Mouse (Mus musculus): Measurements from ENCODE around the gene Hectd4. TPM values are rescaled to one million over a fixed set of nuclear protein-coding genes. Genes with fewer than 3 reads are reported as not detected.
A peak's percentile ranks its signal among the peaks of the same experiment; 100 is the strongest.
"Not testable (repeated sequence)": the region's sequence is repeated elsewhere in the genome, so short reads cannot be mapped to it uniquely, and the experiment has no call there.

Hectd4 gene
- 11.8 and 13.2 TPM in 2 replicates for polyA plus RNA-seq (2012; rRNA removed)

GRCm38 (mm10) chr5:121219980-121220731 is at the start of gene Hectd4:
Gene Hectd4 (plus strand): TSS chr5:121220219.
- peak; percentile 94 for DNase-seq (ENCODE audit: low spot score)

GRCm38 (mm10) chr5:121172835-121173234 is 47.2 kb upstream of the Hectd4 start:
- no peak for DNase-seq (ENCODE audit: low spot score)

GRCm38 (mm10) chr5:121179077-121179857 is 40.8 kb upstream of the Hectd4 start:
- no peak for DNase-seq (ENCODE audit: low spot score)

GRCm38 (mm10) chr5:121183269-121183668 is 36.8 kb upstream of the Hectd4 start:
- no peak for DNase-seq (ENCODE audit: low spot score)

- DNase-seq (ENCODE audit: low spot score) = no peak
Measured at GRCm38 (mm10) chr5:121184375-121184774, 35.6 kb upstream of the Hectd4 start.

- no peak for DNase-seq (ENCODE audit: low spot score)
Measured at GRCm38 (mm10) chr5:121184945-121185551, 35.0 kb upstream of the Hectd4 start.

GRCm38 (mm10) chr5:121187580-121188001 is 32.4 kb upstream of the Hectd4 start:
- no peak for DNase-seq (ENCODE audit: low spot score)

- DNase-seq (ENCODE audit: low spot score) = no peak
Measured at GRCm38 (mm10) chr5:121188265-121188664, 31.8 kb upstream of the Hectd4 start.

GRCm38 (mm10) chr5:121189182-121189581 is 30.8 kb upstream of the Hectd4 start:
- DNase-seq (ENCODE audit: low spot score) = no peak

- DNase-seq (ENCODE audit: low spot score) = no peak
Measured at GRCm38 (mm10) chr5:121190210-121190835, 29.7 kb upstream of the Hectd4 start.

- peak; percentile 79 for DNase-seq (ENCODE audit: low spot score)
Measured at GRCm38 (mm10) chr5:121190836-121191583, 29.0 kb upstream of the Hectd4 start, which contains the start of gene Ptpn11. Gene Ptpn11 (minus strand): TSS chr5:121191397.

- DNase-seq (ENCODE audit: low spot score) = no peak
Measured at GRCm38 (mm10) chr5:121191584-121191906, 28.5 kb upstream of the Hectd4 start.

GRCm38 (mm10) chr5:121194173-121194572 is 25.8 kb upstream of the Hectd4 start:
- DNase-seq (ENCODE audit: low spot score) = no peak

- no peak for DNase-seq (ENCODE audit: low spot score)
Measured at GRCm38 (mm10) chr5:121196764-121197163, 23.3 kb upstream of the Hectd4 start.

- DNase-seq (ENCODE audit: low spot score) = no peak
Measured at GRCm38 (mm10) chr5:121197337-121197736, 22.7 kb upstream of the Hectd4 start.

GRCm38 (mm10) chr5:121198376-121198775 is 21.6 kb upstream of the Hectd4 start:
- DNase-seq (ENCODE audit: low spot score) = no peak

GRCm38 (mm10) chr5:121201739-121202138 is 18.3 kb upstream of the Hectd4 start:
- no peak for DNase-seq (ENCODE audit: low spot score)

- no peak for DNase-seq (ENCODE audit: low spot score)
Measured at GRCm38 (mm10) chr5:121202467-121202866, 17.6 kb upstream of the Hectd4 start.

- peak; percentile 64 for DNase-seq (ENCODE audit: low spot score)
Measured at GRCm38 (mm10) chr5:121204132-121205089, 15.6 kb upstream of the Hectd4 start, which contains the start of gene Rpl6. Gene Rpl6 (plus strand): TSS chr5:121204481.

- not testable (repeated sequence) for DNase-seq (ENCODE audit: low spot score)
Measured at GRCm38 (mm10) chr5:121205537-121206130, 14.4 kb upstream of the Hectd4 start.

Measured in urinary bladder, adult 2 months (tissue).